In genomic region chr3:104009924-104010662, GRCm38 (mm10) we compare ENCODE assay signal across 19 mouse cellular contexts. TPM values are rescaled to one million over a fixed set of nuclear protein-coding genes. Genes with fewer than 3 reads are reported as not detected.
DNase-seq lines count a peak whose midpoint lies in the region; ATAC-seq and TF ChIP-seq lines count a peak whose summit lies in the region.
"Had no signal": no experiment of that assay in that cellular context is flagged by ENCODE, and none has a peak within 500 bp of the region (broad histone marks: within the 10 kb centered on the region; RNA-seq: fewer than 3 reads in every experiment).

No protein-coding gene starts in this region.

- peak; percentile 28; the same call in 1 of the 2 replicates for TF ChIP-seq CTCF in kidney, postnatal 0 days (IDR thresholded peaks at IDR 0.05; ENCODE audit: low read depth)
- TF ChIP-seq CTCF in midbrain, postnatal 0 days (IDR thresholded peaks at IDR 0.05): peak; percentile 38; the same call in 1 of the 2 replicates

- H3K4me1 ChIP-seq in kidney, postnatal 0 days (replicated peaks; ENCODE audit: insufficient read depth, low read length): no peaks in the 10 kb centered on the region
- no peaks in the 10 kb centered on the region for H3K4me1 ChIP-seq in midbrain, postnatal 0 days (ENCODE audit: insufficient read depth, low read length)
- H3K4me1 ChIP-seq in midbrain, embryonic 13.5 days (replicated peaks): no peaks in the 10 kb centered on the region
- H3K4me1 ChIP-seq: heart, embryonic 15.5 days; kidney, embryonic 15.5 days had no signal

- H3K36me3 ChIP-seq in kidney, postnatal 0 days (ENCODE audit: insufficient read depth, low read length): peaks cover 29% of the 10 kb centered on the region
- H3K36me3 ChIP-seq in midbrain, postnatal 0 days (ENCODE audit: insufficient read depth, low read length): peaks cover 17% of the 10 kb centered on the region
- peaks cover 36% of the 10 kb centered on the region for H3K36me3 ChIP-seq in midbrain, embryonic 13.5 days

- 91% methylated on average over 5 of the region's 5 CpGs for WGBS in kidney, postnatal 0 days
- 93% methylated on average over 5 of the region's 5 CpGs for WGBS in midbrain, postnatal 0 days
- 94% methylated on average over 5 of the region's 5 CpGs for WGBS in midbrain, embryonic 13.5 days

- H3K27ac ChIP-seq in kidney, postnatal 0 days: no peak overlapping the region
- H3K27ac ChIP-seq in midbrain, postnatal 0 days (ENCODE audit: low read depth, low read length): no peak overlapping the region
- H3K27ac ChIP-seq in midbrain, embryonic 13.5 days: no peak overlapping the region
- H3K27ac ChIP-seq: forebrain, embryonic 15.5 days; heart, embryonic 15.5 days; kidney, embryonic 15.5 days had no signal

- H3K9me3 ChIP-seq in kidney, postnatal 0 days (replicated peaks; ENCODE audit: low read length): no peaks in the 10 kb centered on the region
- H3K9me3 ChIP-seq in midbrain, postnatal 0 days (ENCODE audit: low read length): no peaks in the 10 kb centered on the region
- H3K9me3 ChIP-seq in midbrain, embryonic 13.5 days: no peaks in the 10 kb centered on the region
- H3K9me3 ChIP-seq: forebrain, embryonic 15.5 days; G1E; heart, embryonic 15.5 days; kidney, embryonic 15.5 days had no signal

- no peak overlapping the region for H3K9ac ChIP-seq in kidney, postnatal 0 days (ENCODE audit: low read depth, low read length)
- no peak overlapping the region for H3K9ac ChIP-seq in midbrain, postnatal 0 days (replicated peaks; ENCODE audit: low read length, poor library complexity, severe bottlenecking)
- no peak overlapping the region for H3K9ac ChIP-seq in midbrain, embryonic 13.5 days (replicated peaks)
- H3K9ac ChIP-seq: forebrain, embryonic 15.5 days; heart, embryonic 15.5 days; kidney, embryonic 15.5 days had no signal

- no peak for ATAC-seq in kidney, postnatal 0 days (replicated peaks; ENCODE audit: low FRiP score, low read depth)
- no peak for ATAC-seq in midbrain, postnatal 0 days (ENCODE audit: low FRiP score)
- no peak for ATAC-seq in midbrain, embryonic 13.5 days
- ATAC-seq: forebrain, embryonic 15.5 days; hindbrain, embryonic 16.5 days had no signal

- no peak overlapping the region for H3K4me3 ChIP-seq in kidney, postnatal 0 days (replicated peaks; ENCODE audit: low read depth, low read length)
- H3K4me3 ChIP-seq in midbrain, postnatal 0 days (ENCODE audit: low read depth, low read length): no peak overlapping the region
- no peak overlapping the region for H3K4me3 ChIP-seq in midbrain, embryonic 13.5 days (replicated peaks)
- H3K4me3 ChIP-seq: forebrain, embryonic 15.5 days; heart, embryonic 15.5 days; kidney, embryonic 15.5 days had no signal

- peak; percentile 14 for DNase-seq in embryo, embryonic 10 days (ENCODE audit: low spot score)
- DNase-seq in embryo, embryonic 9.5 days (ENCODE audit: extremely low spot score): no peak
- DNase-seq in kidney, postnatal 0 days (ENCODE audit: low spot score): no peak
- DNase-seq in kidney, postnatal 10 days: no peak
- no peak for DNase-seq in midbrain, postnatal 0 days (ENCODE audit: low spot score)
- DNase-seq in ovary, postnatal 36 days (ENCODE audit: low spot score): no peak
- no peak for DNase-seq in frontal cortex, postnatal 14 days (ENCODE audit: low spot score in 2 of 2)
- DNase-seq: adrenal gland, postnatal 25 days; cerebellum, postnatal 36 days; gastrocnemius, postnatal 25 days; layer of hippocampus, adult 9-11 months; right cerebral cortex, postnatal 4 days had no signal

- no peak overlapping the region for H3K4me2 ChIP-seq in kidney, postnatal 0 days (ENCODE audit: low read length)
- no peak overlapping the region for H3K4me2 ChIP-seq in midbrain, postnatal 0 days (ENCODE audit: low read depth, low read length, poor library complexity, severe bottlenecking)
- H3K4me2 ChIP-seq in midbrain, embryonic 13.5 days (replicated peaks): no peak overlapping the region
- H3K4me2 ChIP-seq: forebrain, embryonic 15.5 days; heart, embryonic 15.5 days; kidney, embryonic 15.5 days; midbrain, embryonic 11.5 days had no signal

- no peaks in the 10 kb centered on the region for H3K27me3 ChIP-seq in kidney, postnatal 0 days (ENCODE audit: insufficient read depth, low read length)
- no peaks in the 10 kb centered on the region for H3K27me3 ChIP-seq in midbrain, postnatal 0 days (ENCODE audit: insufficient read depth, low read length)
- H3K27me3 ChIP-seq in midbrain, embryonic 13.5 days: no peaks in the 10 kb centered on the region
- H3K27me3 ChIP-seq: forebrain, embryonic 15.5 days; heart, embryonic 15.5 days; kidney, embryonic 15.5 days had no signal

RNA-seq across cellular contexts. Expression of gene Phtf1, which starts 42.2 kb away (rescaled TPM):
- 21.8 TPM in 2 replicates for polyA plus RNA-seq in kidney, postnatal 0 days (2015; fragmentation: Nextera tagmentation; extraction: Ambion mirVana)
- total RNA-seq in midbrain, postnatal 0 days (2014; rRNA removed): 24.3 and 31.6 TPM in 2 replicates
- polyA plus RNA-seq in midbrain, postnatal 0 days (2015; fragmentation: Nextera tagmentation; extraction: Ambion mirVana): 14.9 and 15.9 TPM in 2 replicates
- 29.7 and 33.2 TPM in 2 replicates for polyA plus RNA-seq in midbrain, embryonic 13.5 days (2015; fragmentation: Nextera tagmentation; extraction: Ambion mirVana)
